In genomic region chr11:102283922-102284321, GRCm38 (mm10) we compare ENCODE assay signal across 8 mouse cellular contexts. TPM values are rescaled to one million over a fixed set of nuclear protein-coding genes. Genes with fewer than 3 reads are reported as not detected.
DNase-seq lines count a peak whose midpoint lies in the region; ATAC-seq and TF ChIP-seq lines count a peak whose summit lies in the region.

No protein-coding gene starts in this region.

- no peaks in the 10 kb centered on the region for H3K9me3 ChIP-seq in liver, embryonic 11.5 days (ENCODE audit: control insufficient read depth, low read length)
- no peaks in the 10 kb centered on the region for H3K9me3 ChIP-seq in embryonic facial prominence, embryonic 13.5 days
- no peaks in the 10 kb centered on the region for H3K9me3 ChIP-seq in intestine, postnatal 0 days (ENCODE audit: control insufficient read depth)
- no peaks in the 10 kb centered on the region for H3K9me3 ChIP-seq in neural tube, embryonic 13.5 days

- DNase-seq in liver, embryonic 11.5 days (ENCODE audit: low spot score) = no peak
- no peak for DNase-seq in liver
- no peak for DNase-seq in gastrocnemius, adult 18-20 months (ENCODE audit: low spot score)
- DNase-seq in T-cell, adult 2 months (ENCODE audit: low spot score) = no peak
- DNase-seq in spleen, adult 12 weeks (ENCODE audit: low spot score) = no peak

- no peak overlapping the region for H3K9ac ChIP-seq in liver, embryonic 11.5 days (ENCODE audit: low read depth, low read length)
- no peak overlapping the region for H3K9ac ChIP-seq in embryonic facial prominence, embryonic 13.5 days
- no peak overlapping the region for H3K9ac ChIP-seq in intestine, postnatal 0 days (ENCODE audit: low read depth, low read length)
- H3K9ac ChIP-seq in neural tube, embryonic 13.5 days = no peak overlapping the region

- H3K27me3 ChIP-seq in liver, embryonic 11.5 days (replicated peaks; ENCODE audit: control insufficient read depth, insufficient read depth, low read length) = no peaks in the 10 kb centered on the region
- H3K27me3 ChIP-seq in embryonic facial prominence, embryonic 13.5 days = no peaks in the 10 kb centered on the region
- no peaks in the 10 kb centered on the region for H3K27me3 ChIP-seq in intestine, postnatal 0 days (replicated peaks; ENCODE audit: control insufficient read depth, insufficient read depth, low read length)
- H3K27me3 ChIP-seq in neural tube, embryonic 13.5 days = no peaks in the 10 kb centered on the region

- H3K4me2 ChIP-seq in liver, embryonic 11.5 days = peak overlapping the region; percentile 52
- peak overlapping the region; percentile 85 for H3K4me2 ChIP-seq in embryonic facial prominence, embryonic 13.5 days
- peak overlapping the region; percentile 50 for H3K4me2 ChIP-seq in intestine, postnatal 0 days (replicated peaks; ENCODE audit: low read depth)
- peak overlapping the region; percentile 69 for H3K4me2 ChIP-seq in neural tube, embryonic 13.5 days

- H3K36me3 ChIP-seq in liver, embryonic 11.5 days (ENCODE audit: control insufficient read depth, insufficient read depth, low read length) = peaks cover 12% of the 10 kb centered on the region
- peaks cover 19% of the 10 kb centered on the region for H3K36me3 ChIP-seq in embryonic facial prominence, embryonic 13.5 days
- peaks cover 14% of the 10 kb centered on the region for H3K36me3 ChIP-seq in intestine, postnatal 0 days (ENCODE audit: control insufficient read depth, insufficient read depth)
- peaks cover 19% of the 10 kb centered on the region for H3K36me3 ChIP-seq in neural tube, embryonic 13.5 days

- H3K27ac ChIP-seq in liver, embryonic 11.5 days (ENCODE audit: low read depth, low read length) = no peak overlapping the region; the same call in 1 of the 2 replicates
- H3K27ac ChIP-seq in embryonic facial prominence, embryonic 13.5 days = peak overlapping the region; percentile 77
- no peak overlapping the region for H3K27ac ChIP-seq in intestine, postnatal 0 days (ENCODE audit: low read depth, low read length)
- H3K27ac ChIP-seq in neural tube, embryonic 13.5 days (replicated peaks) = peak overlapping the region; percentile 83

- peak overlapping the region; percentile 65 for H3K4me3 ChIP-seq in liver, embryonic 11.5 days (ENCODE audit: low read depth, low read length)
- peak overlapping the region; percentile 80 for H3K4me3 ChIP-seq in embryonic facial prominence, embryonic 13.5 days
- peak overlapping the region; percentile 92; the same call in 1 of the 2 replicates for H3K4me3 ChIP-seq in intestine, postnatal 0 days (ENCODE audit: low read depth, low read length)
- H3K4me3 ChIP-seq in neural tube, embryonic 13.5 days = peak overlapping the region; percentile 62

- WGBS in liver, embryonic 11.5 days = 75% methylated on average over 6 of the region's 6 CpGs
- WGBS in embryonic facial prominence, embryonic 13.5 days = 88% methylated on average over 6 of the region's 6 CpGs
- 88% methylated on average over 6 of the region's 6 CpGs for whole genome bisulfite sequencing in intestine, postnatal 0 days
- 91% methylated on average over 6 of the region's 6 CpGs for WGBS in neural tube, embryonic 13.5 days

- peaks cover 12% of the 10 kb centered on the region for H3K4me1 ChIP-seq in liver, embryonic 11.5 days (replicated peaks; ENCODE audit: control insufficient read depth, insufficient read depth, low read length)
- peaks cover 18% of the 10 kb centered on the region for H3K4me1 ChIP-seq in embryonic facial prominence, embryonic 13.5 days
- peaks cover 5% of the 10 kb centered on the region; the same call in 1 of the 2 replicates for H3K4me1 ChIP-seq in intestine, postnatal 0 days (replicated peaks; ENCODE audit: control insufficient read depth, insufficient read depth, low read length)
- peaks cover 20% of the 10 kb centered on the region for H3K4me1 ChIP-seq in neural tube, embryonic 13.5 days (replicated peaks)

- no peak for TF ChIP-seq CTCF in intestine, postnatal 0 days (IDR thresholded peaks at IDR 0.05; ENCODE audit: low read depth)

- no peak for ATAC-seq in liver, embryonic 11.5 days (replicated peaks; ENCODE audit: low FRiP score)
- no peak for ATAC-seq in embryonic facial prominence, embryonic 13.5 days (ENCODE audit: insufficient number of reproducible peaks, insufficient read depth, low FRiP score, low TSS enrichment, low read depth)
- ATAC-seq in intestine, postnatal 0 days = no peak
- no peak for ATAC-seq in neural tube, embryonic 13.5 days (ENCODE audit: low read depth)

RNA-seq across cellular contexts. Expression of gene Tmub2, which starts 0.8 kb away (rescaled TPM):
- polyA plus RNA-seq in liver, embryonic 11.5 days (2014; fragmentation: Nextera tagmentation; extraction: Ambion mirVana) = 41.6 and 44.8 TPM in 2 replicates
- polyA plus RNA-seq in embryonic facial prominence, embryonic 13.5 days (2015; fragmentation: Nextera tagmentation; extraction: Ambion mirVana) = 51.8 and 54.8 TPM in 2 replicates
- polyA plus RNA-seq in intestine, postnatal 0 days (2015; fragmentation: Nextera tagmentation; extraction: Ambion mirVana) = 43.3 and 44.2 TPM in 2 replicates
- polyA plus RNA-seq in neural tube, embryonic 13.5 days (2015; fragmentation: Nextera tagmentation; extraction: Ambion mirVana) = 79.6 and 81.4 TPM in 2 replicates
- total RNA-seq in gastrocnemius, adult 18-20 months (2021) = 10 to 100 TPM; 14.6 to 15.8 TPM

RNA-seq across cellular contexts. Expression of gene Atxn7l3, which starts 12.5 kb away (rescaled TPM):
- polyA plus RNA-seq in liver, embryonic 11.5 days (2014; fragmentation: Nextera tagmentation; extraction: Ambion mirVana) = 11.4 and 14.7 TPM in 2 replicates
- 21.6 and 23.8 TPM in 2 replicates for polyA plus RNA-seq in embryonic facial prominence, embryonic 13.5 days (2015; fragmentation: Nextera tagmentation; extraction: Ambion mirVana)
- 8.6 and 10.5 TPM in 2 replicates for polyA plus RNA-seq in intestine, postnatal 0 days (2015; fragmentation: Nextera tagmentation; extraction: Ambion mirVana)
- polyA plus RNA-seq in neural tube, embryonic 13.5 days (2015; fragmentation: Nextera tagmentation; extraction: Ambion mirVana) = 26.7 and 30.6 TPM in 2 replicates
- 10 to 100 TPM in 1 of 2 experiments, 1 to 10 TPM in 1; 9.3 to 13.0 TPM for total RNA-seq in gastrocnemius, adult 18-20 months (2021)

RNA-seq across cellular contexts. Expression of gene Asb16, which starts 15.4 kb away (rescaled TPM):
- 0.05 and 0.12 TPM in 2 replicates for polyA plus RNA-seq in liver, embryonic 11.5 days (2014; fragmentation: Nextera tagmentation; extraction: Ambion mirVana)
- polyA plus RNA-seq in embryonic facial prominence, embryonic 13.5 days (2015; fragmentation: Nextera tagmentation; extraction: Ambion mirVana) = 0.11 and 0.18 TPM in 2 replicates
- polyA plus RNA-seq in intestine, postnatal 0 days (2015; fragmentation: Nextera tagmentation; extraction: Ambion mirVana) = 0.05 and 0.09 TPM in 2 replicates
- polyA plus RNA-seq in neural tube, embryonic 13.5 days (2015; fragmentation: Nextera tagmentation; extraction: Ambion mirVana) = not detected in 2 replicates
- total RNA-seq in gastrocnemius, adult 18-20 months (2021) = 10 to 100 TPM; 86.0 to 97.5 TPM

RNA-seq across cellular contexts. Expression of gene BC030867, which starts 35.2 kb away (rescaled TPM):
- 28.2 and 29.4 TPM in 2 replicates for polyA plus RNA-seq in liver, embryonic 11.5 days (2014; fragmentation: Nextera tagmentation; extraction: Ambion mirVana)
- 18.3 and 19.7 TPM in 2 replicates for polyA plus RNA-seq in embryonic facial prominence, embryonic 13.5 days (2015; fragmentation: Nextera tagmentation; extraction: Ambion mirVana)
- polyA plus RNA-seq in intestine, postnatal 0 days (2015; fragmentation: Nextera tagmentation; extraction: Ambion mirVana) = 2.7 and 3.4 TPM in 2 replicates
- 1.9 and 3.7 TPM in 2 replicates for polyA plus RNA-seq in neural tube, embryonic 13.5 days (2015; fragmentation: Nextera tagmentation; extraction: Ambion mirVana)
- total RNA-seq in gastrocnemius, adult 18-20 months (2021) = not detected

RNA-seq across cellular contexts. Expression of gene Ubtf, which starts 35.6 kb away (rescaled TPM):
- 104 and 108 TPM in 2 replicates for polyA plus RNA-seq in liver, embryonic 11.5 days (2014; fragmentation: Nextera tagmentation; extraction: Ambion mirVana)
- polyA plus RNA-seq in embryonic facial prominence, embryonic 13.5 days (2015; fragmentation: Nextera tagmentation; extraction: Ambion mirVana) = 88.5 and 93.6 TPM in 2 replicates
- 39.6 and 41.9 TPM in 2 replicates for polyA plus RNA-seq in intestine, postnatal 0 days (2015; fragmentation: Nextera tagmentation; extraction: Ambion mirVana)
- polyA plus RNA-seq in neural tube, embryonic 13.5 days (2015; fragmentation: Nextera tagmentation; extraction: Ambion mirVana) = 78.2 and 83.9 TPM in 2 replicates
- 10 to 100 TPM; 35.4 to 42.6 TPM for total RNA-seq in gastrocnemius, adult 18-20 months (2021)

Comparison
In these comparisons a context has a peak if more than half of its experiments do, and no peak if none do; other contexts are left out.
1. H3K27ac ChIP-seq: peak in embryonic facial prominence, embryonic 13.5 days (single experiment) and neural tube, embryonic 13.5 days (single experiment); none in liver, embryonic 11.5 days (single experiment) and intestine, postnatal 0 days (single experiment).
2. Peak in every context shown above with its lines, with median percentiles within 50 percentile points of each other: H3K4me2 ChIP-seq and H3K4me3 ChIP-seq.